Mouse (Mus musculus): Measurements from ENCODE around the gene Dmrtc2. TPM values are rescaled to one million over a fixed set of nuclear protein-coding genes. Genes with fewer than 3 reads are reported as not detected.
"Not testable (repeated sequence)": the region's sequence is repeated elsewhere in the genome, so short reads cannot be mapped to it uniquely, and the experiment has no call there.

Dmrtc2 gene
- total RNA-seq, 2 experiments from 2014 or later = not detected

GRCm38 (mm10) chr7:24864156-24864555, 5.7 kb upstream of the Dmrtc2 start:
- no peak for DNase-seq (ENCODE audit: extremely low spot score in 1 of 2, low spot score in 1 of 2)

GRCm38 (mm10) chr7:24869080-24869479, 777 bp upstream of the Dmrtc2 start:
- DNase-seq (ENCODE audit: extremely low spot score in 1 of 2, low spot score in 1 of 2) = no peak

- no peak for DNase-seq (ENCODE audit: extremely low spot score in 1 of 2, low spot score in 1 of 2)
These were observed 7.7 kb downstream of the Dmrtc2 start for GRCm38 (mm10) chr7:24877588-24877987.

- no peak for DNase-seq (ENCODE audit: extremely low spot score in 1 of 2, low spot score in 1 of 2)
These were observed 9.8 kb downstream of the Dmrtc2 start for GRCm38 (mm10) chr7:24879620-24880019.

- DNase-seq (ENCODE audit: extremely low spot score in 1 of 2, low spot score in 1 of 2) = no peak
These were observed 12.8 kb downstream of the Dmrtc2 start for GRCm38 (mm10) chr7:24882416-24883199.

GRCm38 (mm10) chr7:24883896-24884692, 14.2 kb downstream of the Dmrtc2 start, which contains the start of gene Rps19:
Gene Rps19, plus strand, starts transcription at chr7:24884371.
- peak; percentile 96 to 97 for DNase-seq (ENCODE audit: extremely low spot score in 1 of 2, low spot score in 1 of 2)

GRCm38 (mm10) chr7:24884693-24885291, 14.9 kb downstream of the Dmrtc2 start:
- DNase-seq (ENCODE audit: extremely low spot score in 1 of 2, low spot score in 1 of 2) = no peak

GRCm38 (mm10) chr7:24885468-24886307, 15.8 kb downstream of the Dmrtc2 start:
- no peak for DNase-seq (ENCODE audit: extremely low spot score in 1 of 2, low spot score in 1 of 2)

- no peak for DNase-seq (ENCODE audit: extremely low spot score in 1 of 2, low spot score in 1 of 2)
These were observed 16.4 kb downstream of the Dmrtc2 start for GRCm38 (mm10) chr7:24886308-24886633.

- DNase-seq (ENCODE audit: extremely low spot score in 1 of 2, low spot score in 1 of 2) = no peak
These were observed 17.2 kb downstream of the Dmrtc2 start for GRCm38 (mm10) chr7:24887096-24887495.

GRCm38 (mm10) chr7:24889431-24890220, 19.8 kb downstream of the Dmrtc2 start:
- no peak for DNase-seq (ENCODE audit: extremely low spot score in 1 of 2, low spot score in 1 of 2)

GRCm38 (mm10) chr7:24890281-24891216, 20.7 kb downstream of the Dmrtc2 start:
- peak; percentile 50 to 70 for DNase-seq (ENCODE audit: extremely low spot score in 1 of 2, low spot score in 1 of 2)

- no peak for DNase-seq (ENCODE audit: extremely low spot score in 1 of 2, low spot score in 1 of 2)
These were observed 21.6 kb downstream of the Dmrtc2 start for GRCm38 (mm10) chr7:24891241-24892124.

GRCm38 (mm10) chr7:24892125-24892583, 22.3 kb downstream of the Dmrtc2 start:
- DNase-seq (ENCODE audit: extremely low spot score in 1 of 2, low spot score in 1 of 2) = no peak

GRCm38 (mm10) chr7:24895749-24896148, 25.9 kb downstream of the Dmrtc2 start:
- DNase-seq (ENCODE audit: extremely low spot score in 1 of 2, low spot score in 1 of 2) = not testable (repeated sequence)

- no peak for DNase-seq (ENCODE audit: extremely low spot score in 1 of 2, low spot score in 1 of 2)
These were observed 26.4 kb downstream of the Dmrtc2 start for GRCm38 (mm10) chr7:24896269-24896668.

GRCm38 (mm10) chr7:24897224-24897623, 27.4 kb downstream of the Dmrtc2 start, which contains the start of gene Cd79a:
Gene Cd79a, plus strand, starts transcription at chr7:24897381.
- no peak for DNase-seq (ENCODE audit: extremely low spot score in 1 of 2, low spot score in 1 of 2)
